Mouse (Mus musculus): Measurements from ENCODE around the gene Ide. TPM values are rescaled to one million over a fixed set of nuclear protein-coding genes. Genes with fewer than 3 reads are reported as not detected.
"Not testable (repeated sequence)": the region's sequence is repeated elsewhere in the genome, so short reads cannot be mapped to it uniquely, and the experiment has no call there.

The Ide gene
- polyA plus RNA-seq, 1 experiment from 2014 or later = 54.3 TPM

DNA sequence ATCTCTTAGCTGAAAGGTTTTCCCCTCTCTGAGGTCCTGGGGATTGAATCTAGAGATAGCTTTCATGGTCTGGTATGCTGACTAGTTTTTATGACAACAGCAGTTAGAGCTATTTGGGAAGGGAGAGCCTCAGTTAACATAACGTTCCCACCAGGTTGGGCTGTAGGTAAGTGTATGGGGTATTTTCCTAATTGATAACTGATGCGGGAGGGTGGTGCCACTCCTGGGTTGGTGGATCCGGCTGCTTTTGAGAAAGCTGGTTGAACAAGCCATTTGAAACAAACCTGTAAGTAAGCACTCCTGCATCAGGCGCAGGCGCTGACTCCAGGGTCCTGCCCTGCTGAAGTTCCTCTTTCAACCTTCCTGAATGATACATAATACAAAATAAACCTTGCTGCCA, 100.3 kb downstream of the Ide start:
- 60% methylated on average over 5 of the region's 5 CpGs for WGBS
- no peak overlapping the region for H3K9ac ChIP-seq
- ATAC-seq (ENCODE audit: low FRiP score) (no peak), DNase-seq (ENCODE audit: low spot score) (no peak)
- H3K4me2 ChIP-seq (replicated peaks) = no peak overlapping the region
- H3K4me1 ChIP-seq (replicated peaks; ENCODE audit: control insufficient read depth, insufficient read depth, low read length) = no peaks in the 10 kb centered on the region
- peaks cover 30% of the 10 kb centered on the region for H3K27me3 ChIP-seq (ENCODE audit: control insufficient read depth, insufficient read depth, low read length)
- H3K4me3 ChIP-seq (replicated peaks; ENCODE audit: low read length) = no peak overlapping the region
- no peaks in the 10 kb centered on the region for H3K36me3 ChIP-seq (replicated peaks; ENCODE audit: control insufficient read depth, insufficient read depth)
- no peaks in the 10 kb centered on the region for H3K9me3 ChIP-seq (ENCODE audit: control insufficient read depth, low read length)
- no peak overlapping the region for H3K27ac ChIP-seq

GRCm38 (mm10) chr19:37235818-37236217, 101.8 kb downstream of the Ide start:
- DNase-seq (ENCODE audit: low spot score) = no peak
- 58% methylated on average over 8 of the region's 8 CpGs for WGBS
- no peak overlapping the region for H3K4me2 ChIP-seq (replicated peaks)

DNA sequence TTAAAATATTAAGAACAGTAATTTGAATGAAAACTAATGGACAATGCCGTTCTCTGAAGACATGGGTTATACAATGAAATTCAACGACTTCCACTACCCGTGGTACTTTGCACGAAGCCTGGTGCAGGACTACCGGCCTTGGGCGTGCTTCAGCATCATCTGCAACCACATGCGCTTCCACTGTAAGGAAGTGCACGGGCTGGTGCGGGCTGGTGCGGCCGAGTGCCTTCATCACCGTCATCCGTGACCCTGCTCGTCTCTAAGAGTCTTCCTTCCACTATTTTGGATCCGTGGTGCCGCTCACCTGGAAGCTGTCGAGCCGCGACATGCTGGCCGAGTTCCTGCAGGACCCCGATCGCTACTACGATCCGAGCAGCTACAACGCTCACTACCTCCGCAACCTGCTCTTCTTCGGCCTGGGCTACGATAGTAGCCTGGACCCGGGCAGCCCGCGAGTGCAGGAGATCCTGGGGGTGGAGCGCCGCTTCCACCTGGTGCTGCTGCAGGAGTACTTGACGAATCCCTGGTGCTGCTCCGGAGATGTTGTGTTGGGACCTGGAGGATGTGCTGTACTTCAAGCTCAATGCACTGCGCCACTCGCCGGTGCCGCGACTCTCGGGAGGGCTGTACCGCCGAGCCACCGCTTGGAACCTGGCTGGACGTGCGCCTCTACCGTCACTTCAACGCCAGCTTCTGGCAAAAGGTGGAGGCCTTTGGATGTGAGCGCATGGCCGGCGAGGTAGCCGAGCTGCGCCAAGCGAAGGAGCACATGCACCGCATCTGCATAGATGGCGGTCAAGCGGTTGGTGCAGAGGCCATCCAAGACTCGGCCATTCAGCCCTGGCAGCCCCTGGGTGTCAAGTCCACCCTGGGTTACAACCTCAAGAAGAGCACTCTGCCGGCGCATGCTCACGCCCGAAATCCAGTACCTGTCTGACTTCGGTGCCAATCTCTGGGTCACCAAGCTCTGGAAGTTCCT, 103.8 kb downstream of the Ide start:
- peak; percentile 36 for DNase-seq (ENCODE audit: low spot score)
- Histone ChIP-seq H3K36me3 (replicated peaks; ENCODE audit: control insufficient read depth, insufficient read depth) (no peaks in the 10 kb centered on the region), H3K4me1 (replicated peaks; ENCODE audit: control insufficient read depth, insufficient read depth, low read length) (no peaks in the 10 kb centered on the region), H3K9ac (peak overlapping the region; percentile 60), H3K9me3 (ENCODE audit: control insufficient read depth, low read length) (no peaks in the 10 kb centered on the region), H3K4me2 (replicated peaks) (peak overlapping the region; percentile 73), H3K27me3 (ENCODE audit: control insufficient read depth, insufficient read depth, low read length) (peaks cover 30% of the 10 kb centered on the region), H3K4me3 (replicated peaks; ENCODE audit: low read length) (peak overlapping the region; percentile 43), H3K27ac (no peak overlapping the region)
- peak; percentile 59; the same call in 1 of the 2 replicates for ATAC-seq (ENCODE audit: low FRiP score)
- 3% methylated on average over 63 of the region's 63 CpGs for WGBS

More at GRCm38 (mm10) chr19:37235818-37236217, 101.8 kb downstream of the Ide start:
- H3K27me3 ChIP-seq (ENCODE audit: control insufficient read depth, insufficient read depth, low read length) = peaks cover 30% of the 10 kb centered on the region
- no peak overlapping the region for H3K4me3 ChIP-seq (replicated peaks; ENCODE audit: low read length)
- H3K9ac ChIP-seq = no peak overlapping the region
- no peaks in the 10 kb centered on the region for H3K9me3 ChIP-seq (ENCODE audit: control insufficient read depth, low read length)
- H3K27ac ChIP-seq = no peak overlapping the region
- H3K4me1 ChIP-seq (replicated peaks; ENCODE audit: control insufficient read depth, insufficient read depth, low read length) = no peaks in the 10 kb centered on the region
- no peak for ATAC-seq (ENCODE audit: low FRiP score)
- no peaks in the 10 kb centered on the region for H3K36me3 ChIP-seq (replicated peaks; ENCODE audit: control insufficient read depth, insufficient read depth)

DNA sequence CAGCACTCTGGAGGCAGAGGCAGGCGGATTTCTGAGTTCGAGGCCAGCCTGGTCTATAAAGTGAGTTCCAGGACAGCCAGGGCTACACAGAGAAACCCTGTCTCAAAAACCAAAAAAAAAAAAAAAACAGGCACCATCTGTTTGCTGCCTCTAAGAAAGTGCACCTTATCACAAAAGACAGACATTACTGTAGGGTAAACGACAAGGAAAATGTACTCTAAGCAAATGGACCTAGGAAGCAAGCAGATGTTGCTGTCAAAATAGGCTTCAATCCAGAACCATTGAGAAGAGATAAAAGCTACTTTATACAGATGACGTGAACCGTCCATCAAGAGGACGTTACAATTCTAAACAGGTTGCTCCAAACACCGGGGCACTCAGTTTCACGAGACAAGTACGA, 105.1 kb downstream of the Ide start:
- not testable (repeated sequence) for DNase-seq (ENCODE audit: low spot score); ATAC-seq (ENCODE audit: low FRiP score); H3K27ac ChIP-seq; H3K4me2 ChIP-seq (replicated peaks); H3K4me3 ChIP-seq (replicated peaks; ENCODE audit: low read length); H3K36me3 ChIP-seq (replicated peaks; ENCODE audit: control insufficient read depth, insufficient read depth); H3K9me3 ChIP-seq (ENCODE audit: control insufficient read depth, low read length); H3K4me1 ChIP-seq (replicated peaks; ENCODE audit: control insufficient read depth, insufficient read depth, low read length); H3K9ac ChIP-seq
- WGBS = 72% methylated on average over 9 of the region's 9 CpGs
- H3K27me3 ChIP-seq (ENCODE audit: control insufficient read depth, insufficient read depth, low read length) = peaks cover 30% of the 10 kb centered on the region

DNA sequence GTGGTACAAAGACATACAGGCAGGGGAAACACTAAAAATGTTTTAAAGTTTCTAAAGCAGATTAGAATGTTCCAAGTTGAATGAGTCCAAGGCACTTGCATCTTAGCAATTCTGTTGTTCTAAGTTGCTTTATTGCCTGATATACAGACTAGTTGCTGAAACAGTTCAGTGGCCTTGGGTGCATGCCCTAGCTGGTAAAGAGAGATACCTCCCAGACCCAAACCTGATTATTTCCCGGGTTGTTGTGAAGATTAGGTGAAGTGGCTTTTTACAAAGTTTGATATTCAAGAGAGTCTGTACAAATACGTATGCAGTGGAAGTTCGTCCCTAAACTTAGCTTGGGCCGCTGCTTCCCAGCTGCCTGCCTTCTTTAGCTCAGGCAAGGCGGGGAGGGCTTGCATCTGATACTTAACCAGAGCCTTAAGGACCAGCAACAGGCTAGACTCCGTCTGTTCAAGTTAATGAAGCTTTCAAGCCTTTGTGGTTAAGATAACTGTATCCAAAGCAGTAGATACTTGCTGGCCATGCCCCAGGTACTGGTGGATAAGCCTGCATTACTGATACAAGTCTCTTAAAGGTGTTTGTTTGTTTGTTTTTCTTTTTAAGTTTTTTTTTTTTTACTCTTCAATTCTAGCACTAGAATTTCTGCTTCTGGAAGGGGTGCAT, 112.3 kb downstream of the Ide start:
- no peaks in the 10 kb centered on the region for H3K4me1 ChIP-seq (replicated peaks; ENCODE audit: control insufficient read depth, insufficient read depth, low read length)
- H3K27ac ChIP-seq = no peak overlapping the region
- DNase-seq (ENCODE audit: low spot score) (no peak), ATAC-seq (ENCODE audit: low FRiP score) (no peak)
- peaks cover 32% of the 10 kb centered on the region for H3K36me3 ChIP-seq (replicated peaks; ENCODE audit: control insufficient read depth, insufficient read depth)
- WGBS = 88% methylated on average over 6 of the region's 6 CpGs
- H3K9ac ChIP-seq = no peak overlapping the region
- no peak overlapping the region for H3K4me3 ChIP-seq (replicated peaks; ENCODE audit: low read length)
- H3K4me2 ChIP-seq (replicated peaks) = no peak overlapping the region
- H3K9me3 ChIP-seq (ENCODE audit: control insufficient read depth, low read length) = no peaks in the 10 kb centered on the region
- no peaks in the 10 kb centered on the region for H3K27me3 ChIP-seq (ENCODE audit: control insufficient read depth, insufficient read depth, low read length)

Other genes starting within 250 kb of the Ide start
- gene March5, start 130.3 kb downstream of the Ide start, polyA plus RNA-seq (2014; fragmentation: Nextera tagmentation; extraction: Ambion mirVana) = 123 and 130 TPM in 2 replicates
- 10.8 and 11.5 TPM in 2 replicates for gene Cpeb3, start 129.3 kb downstream of the Ide start, polyA plus RNA-seq (2014; fragmentation: Nextera tagmentation; extraction: Ambion mirVana)
- 10.5 and 12.5 TPM in 2 replicates for gene Kif11, start 38.6 kb upstream of the Ide start, polyA plus RNA-seq (2014; fragmentation: Nextera tagmentation; extraction: Ambion mirVana)
- 4.1 and 5.1 TPM in 2 replicates for gene Hhex, start 97.0 kb upstream of the Ide start, polyA plus RNA-seq (2014; fragmentation: Nextera tagmentation; extraction: Ambion mirVana)
- gene Exoc6, start 212.6 kb upstream of the Ide start, polyA plus RNA-seq (2014; fragmentation: Nextera tagmentation; extraction: Ambion mirVana) = 25.5 and 26.2 TPM in 2 replicates